Mouse (Mus musculus): ENCODE measurements around the gene AW011738.

AW011738 gene

GRCm38 (mm10) chr4:156200623-156201475 lies 2.3 kb upstream of the AW011738 start, which contains the start of gene Isg15:
Isg15 (minus strand) TSS chr4:156200818.
- DNase-seq (ENCODE audit: low read depth) = no peak

GRCm38 (mm10) chr4:156202462-156202893 lies 626 bp upstream of the AW011738 start:
- DNase-seq (ENCODE audit: low read depth) = peak; percentile 78

DNA sequence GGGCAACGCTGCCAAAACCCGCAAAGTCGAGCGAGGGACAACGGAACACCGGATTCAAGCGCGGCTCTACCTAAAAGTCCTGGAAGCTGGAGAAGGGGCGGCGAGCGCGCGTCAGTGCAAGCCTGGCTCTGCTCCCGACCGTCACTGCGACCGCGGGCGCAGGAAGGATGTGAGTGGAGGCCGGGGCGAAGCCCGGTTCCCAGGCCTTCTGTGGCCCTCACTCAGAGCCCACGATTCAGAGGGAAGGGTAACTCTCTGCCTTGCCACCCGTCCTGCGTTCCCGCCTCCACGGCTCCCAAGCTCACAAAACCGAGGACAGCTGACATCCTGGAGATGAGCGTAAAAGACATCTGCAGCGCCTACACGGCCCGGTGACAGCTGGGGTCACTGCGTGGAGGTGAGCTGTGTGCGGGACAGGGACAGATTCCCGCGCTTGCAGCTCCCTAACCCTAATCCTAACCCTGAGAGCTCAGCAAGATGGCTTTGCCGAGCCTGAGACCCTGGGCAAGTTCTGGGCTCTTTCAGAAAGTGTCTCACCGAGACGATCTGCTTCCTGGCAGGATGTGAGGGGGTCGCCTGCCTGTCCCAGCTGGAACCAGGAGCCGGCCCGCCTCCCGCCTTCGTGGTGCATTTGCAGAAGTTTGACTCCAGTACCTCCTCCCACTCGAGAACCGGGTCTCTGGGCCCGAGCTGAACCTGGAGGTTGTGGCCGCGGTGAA lies 468 bp downstream of the AW011738 start:
- no peak for DNase-seq (ENCODE audit: low read depth)

GRCm38 (mm10) chr4:156208872-156209271 lies 5.8 kb downstream of the AW011738 start:
- no peak for DNase-seq (ENCODE audit: low read depth)

DNA sequence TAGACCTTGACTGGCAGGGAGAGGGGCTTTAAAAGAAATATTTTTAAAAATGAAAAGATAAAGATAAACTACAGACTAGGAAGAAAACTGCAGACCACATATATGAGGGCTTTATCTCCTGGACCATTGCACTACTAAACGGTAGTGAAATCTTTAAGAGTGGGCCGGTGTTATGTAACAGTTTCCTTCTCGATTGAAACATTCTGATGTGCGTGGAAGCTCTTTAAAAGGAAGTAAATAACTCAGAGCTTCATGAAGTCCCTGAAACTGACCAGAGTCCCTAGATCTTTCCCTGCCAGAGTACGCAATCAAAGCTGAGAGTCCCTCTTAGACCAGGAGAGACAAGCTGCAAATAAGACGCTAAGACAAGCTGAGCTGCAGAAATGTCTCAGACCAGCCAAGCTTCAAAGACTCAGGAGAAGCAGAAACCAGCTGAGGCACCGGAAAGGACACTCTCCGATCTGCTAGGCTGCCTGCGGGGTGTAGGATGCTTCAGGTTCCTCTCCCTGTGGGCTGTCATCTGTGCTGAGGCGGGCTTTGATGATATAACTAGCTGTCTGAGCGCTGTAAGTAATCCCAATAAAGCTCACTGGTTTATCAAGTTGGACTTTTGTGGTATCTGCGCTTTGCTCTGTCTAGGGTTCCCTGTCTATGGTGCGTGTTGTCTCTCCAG lies 7.0 kb downstream of the AW011738 start:
- DNase-seq (ENCODE audit: low read depth) = no peak

GRCm38 (mm10) chr4:156213134-156213533 lies 10.0 kb downstream of the AW011738 start:
- no peak for DNase-seq (ENCODE audit: low read depth)

GRCm38 (mm10) chr4:156215649-156216048 lies 12.5 kb downstream of the AW011738 start, which contains the start of gene Perm1:
Perm1 (plus strand) TSS chr4:156215868.
- DNase-seq (ENCODE audit: low read depth) = no peak

GRCm38 (mm10) chr4:156216196-156216595 lies 13.1 kb downstream of the AW011738 start:
- DNase-seq (ENCODE audit: low read depth) = no peak

GRCm38 (mm10) chr4:156217022-156217669 lies 14.0 kb downstream of the AW011738 start:
- no peak for DNase-seq (ENCODE audit: low read depth)

- no peak for DNase-seq (ENCODE audit: low read depth)
Measured at GRCm38 (mm10) chr4:156217838-156218237, 14.7 kb downstream of the AW011738 start.

GRCm38 (mm10) chr4:156219936-156220335 lies 16.8 kb downstream of the AW011738 start:
- no peak for DNase-seq (ENCODE audit: low read depth)

DNA sequence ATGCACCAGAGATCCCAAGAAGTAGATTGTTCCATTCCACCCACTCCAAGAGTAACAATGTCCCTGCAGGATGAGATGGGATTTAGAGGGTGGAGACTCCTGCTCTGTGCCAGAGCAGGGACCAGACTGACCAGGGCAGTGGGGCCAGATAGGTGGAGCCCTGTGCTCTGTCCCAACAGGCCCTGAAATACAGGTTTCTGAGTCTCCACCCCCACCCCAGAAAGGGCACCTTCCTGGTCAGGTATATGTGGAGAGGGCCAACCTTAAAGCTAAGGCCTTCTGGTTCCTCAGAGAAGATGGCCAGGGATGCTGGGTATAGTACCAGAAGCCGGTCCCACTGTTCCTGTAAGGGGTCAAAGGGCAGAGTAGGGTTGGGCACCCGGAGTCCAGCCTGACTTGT lies 21.2 kb downstream of the AW011738 start:
- no peak for DNase-seq (ENCODE audit: low read depth)

DNA sequence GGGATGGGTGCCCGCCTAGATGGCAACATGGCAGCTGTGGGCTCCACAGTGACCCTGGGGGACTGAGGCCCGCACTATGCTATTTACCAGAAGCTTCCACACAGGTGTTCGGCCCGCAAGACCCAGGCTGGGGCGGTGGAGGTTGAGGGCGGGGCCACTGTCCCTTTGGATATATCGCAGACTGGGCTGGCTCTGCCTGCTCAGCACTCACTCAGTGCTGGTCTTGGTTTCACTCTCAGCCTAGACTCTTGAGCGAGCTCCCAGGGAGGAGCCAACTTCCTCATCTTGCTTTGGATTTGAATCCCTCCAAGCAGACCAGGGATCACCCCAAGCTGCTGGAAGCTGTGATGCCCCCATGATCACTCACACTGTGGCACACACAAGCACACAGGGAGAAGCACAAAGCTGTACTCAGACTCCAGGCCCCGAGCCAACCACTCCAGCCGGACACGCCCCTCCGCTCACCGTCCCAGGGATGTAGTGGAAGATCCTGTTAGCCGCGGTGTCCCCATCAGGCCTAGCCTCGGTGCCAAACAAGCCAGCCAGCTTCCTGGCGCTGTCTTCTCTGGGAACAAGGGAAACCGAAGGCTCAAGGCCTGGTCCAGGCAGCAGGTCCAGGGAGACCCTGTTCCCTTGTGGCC lies 24.8 kb downstream of the AW011738 start:
- DNase-seq (ENCODE audit: low read depth) = no peak

DNA sequence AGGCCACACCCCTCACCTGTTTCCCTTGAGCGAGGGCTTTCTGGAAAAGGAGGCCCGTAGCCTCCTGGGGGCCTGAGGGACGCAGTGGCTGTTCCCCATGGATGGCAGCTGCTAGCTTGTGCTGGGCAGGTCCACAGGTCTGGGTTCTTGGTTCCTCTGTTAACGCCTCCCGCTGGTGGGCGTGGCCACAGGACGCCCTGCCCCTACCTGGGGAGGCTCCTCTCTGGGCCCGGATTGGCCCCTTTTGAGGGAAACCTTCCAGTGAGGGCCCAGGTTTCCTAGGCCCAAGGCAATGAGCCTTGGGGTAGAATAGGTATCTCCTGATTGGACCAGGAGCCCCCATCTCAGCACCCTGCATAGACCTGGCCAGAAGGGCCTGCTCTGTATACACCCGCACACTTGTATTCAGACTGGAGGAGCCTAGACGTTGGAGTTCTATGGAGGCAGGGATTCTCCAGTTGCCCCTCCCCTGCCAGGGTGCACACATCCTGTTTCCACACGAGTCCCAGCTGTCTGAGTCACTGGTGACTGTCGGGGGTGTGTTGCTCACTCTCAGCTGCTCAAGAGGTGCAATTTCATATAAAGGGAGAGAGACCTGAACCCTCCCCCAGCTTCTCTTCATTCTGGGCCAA lies 25.4 kb downstream of the AW011738 start:
- no peak for DNase-seq (ENCODE audit: low read depth)

- no peak for DNase-seq (ENCODE audit: low read depth)
Measured at GRCm38 (mm10) chr4:156234021-156234501, 31.0 kb downstream of the AW011738 start.

- DNase-seq (ENCODE audit: low read depth) = no peak
Measured at GRCm38 (mm10) chr4:156234701-156235213, 31.7 kb downstream of the AW011738 start, which contains the start of gene Plekhn1. Plekhn1 (minus strand) TSS chr4:156234857.

- no peak for DNase-seq (ENCODE audit: low read depth)
Measured at GRCm38 (mm10) chr4:156235360-156235770, 32.3 kb downstream of the AW011738 start.

GRCm38 (mm10) chr4:156235808-156236533 lies 32.9 kb downstream of the AW011738 start, which contains the start of gene Noc2l:
Noc2l (plus strand) TSS chr4:156236010.
- DNase-seq (ENCODE audit: low read depth) = peak; percentile 84

DNA sequence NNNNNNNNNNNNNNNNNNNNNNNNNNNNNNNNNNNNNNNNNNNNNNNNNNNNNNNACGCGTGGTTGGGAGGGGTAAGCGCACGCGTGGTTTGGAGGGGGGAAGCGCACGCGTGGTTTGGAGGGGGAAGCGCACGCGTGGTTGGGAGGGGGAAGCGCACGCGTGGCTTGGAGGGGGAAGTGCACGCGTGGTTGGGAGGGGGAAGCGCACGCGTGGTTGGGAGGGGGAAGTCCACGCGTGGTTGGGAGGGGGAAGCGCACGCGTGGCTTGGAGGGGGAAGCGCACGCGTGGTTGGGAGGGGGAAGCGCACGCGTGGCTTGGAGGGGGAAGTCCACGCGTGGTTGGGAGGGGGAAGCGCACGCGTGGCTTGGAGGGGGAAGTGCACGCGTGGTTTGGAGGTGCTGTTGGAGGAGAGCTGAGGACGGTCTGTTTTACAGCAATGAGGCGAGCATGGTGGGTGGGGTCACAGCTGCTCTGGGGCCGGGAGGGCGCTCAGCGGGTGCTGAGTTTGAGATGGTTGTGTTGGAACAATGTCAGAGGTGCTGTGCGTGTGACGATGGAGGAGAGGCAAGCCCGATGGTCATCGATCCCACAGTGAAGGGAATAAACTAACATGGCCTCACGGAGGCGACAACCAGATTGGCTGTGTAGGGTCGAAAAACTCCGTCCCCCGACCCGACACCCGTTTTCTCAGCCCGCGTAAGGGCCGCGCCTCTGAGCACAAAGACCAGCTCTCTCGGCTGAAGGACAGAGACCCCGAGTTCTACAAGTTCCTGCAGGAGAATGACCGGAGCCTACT lies 33.7 kb downstream of the AW011738 start:
- DNase-seq (ENCODE audit: low read depth) = no peak

Measured in c-Kit-positive CD71-positive TER-119-negative erythroid progenitor cells, embryonic 14.5 days (primary cell).